In genomic region chr9:70080976-70081375, GRCm38 (mm10) we compare ENCODE assay signal across 12 mouse cellular contexts. TPM values are rescaled to one million over a fixed set of nuclear protein-coding genes. Genes with fewer than 3 reads are reported as not detected.
A peak's percentile ranks its signal among the peaks of the same experiment; 100 is the strongest.
DNase-seq lines count a peak whose midpoint lies in the region; ATAC-seq and TF ChIP-seq lines count a peak whose summit lies in the region.
"Had no signal": no experiment of that assay in that cellular context is flagged by ENCODE, and none has a peak within 500 bp of the region (broad histone marks: within the 10 kb centered on the region; RNA-seq: fewer than 3 reads in every experiment).

No protein-coding gene starts in this region.

- TF ChIP-seq CTCF in cerebellum, adult 2 months (IDR thresholded peaks at IDR 0.05; ENCODE audit: borderline replicate concordance, insufficient read depth, low read depth, low read length): no peak

- no peak overlapping the region for H3K4me3 ChIP-seq in cerebellum, adult 2 months (replicated peaks; ENCODE audit: insufficient read depth, low read depth, low read length)
- H3K4me3 ChIP-seq: heart, embryonic 13.5 days; limb, embryonic 15.5 days had no signal

- H3K4me1 ChIP-seq in cerebellum, adult 2 months (ENCODE audit: control insufficient read depth, insufficient read depth, low read length): no peaks in the 10 kb centered on the region

- no peaks in the 10 kb centered on the region; the same call in 1 of the 2 replicates for H3K27me3 ChIP-seq in cerebellum, adult 2 months (ENCODE audit: control insufficient read depth, insufficient read depth, low read length)
- H3K27me3 ChIP-seq: limb, embryonic 15.5 days had no signal

- WGBS in cerebellum, adult 2 months: 69% methylated on average over 2 of the region's 2 CpGs

- no peak for TF ChIP-seq POLR2A in cerebellum, adult 2 months (IDR thresholded peaks at IDR 0.05; ENCODE audit: borderline replicate concordance, insufficient read depth, low read length)

- 0 out of 2 replicates have a peak, but pooled peaks have one; percentile 45 for ATAC-seq in common myeloid progenitor, adult 5-6 weeks (replicated peaks; ENCODE audit: low read depth, poor library complexity, severe bottlenecking)

- peak; percentile 12 for DNase-seq in kidney, adult 9 months
- DNase-seq in kidney, postnatal 14 days: no peak
- DNase-seq in 3134 (ENCODE audit: extremely low read depth, insufficient read length, low spot score): peak; percentile 44
- peak; percentile 67 for DNase-seq in CD4-positive, CD25-positive, alpha-beta regulatory T cell, adult 2 months (ENCODE audit: low read depth, low spot score)
- no peak for DNase-seq in cerebellum, adult 2 months
- DNase-seq in layer of hippocampus, adult 18-20 months (ENCODE audit: low spot score in 2 of 2): no peak
- DNase-seq in yolk sac, embryonic 10.5 days (ENCODE audit: low spot score): no peak
- DNase-seq: cerebellum, adult 9-10 months had no signal

- no peak overlapping the region for H3K27ac ChIP-seq in cerebellum, adult 2 months (ENCODE audit: insufficient read depth, low read length)
- H3K27ac ChIP-seq: heart, embryonic 13.5 days; limb, embryonic 15.5 days had no signal

RNA-seq across cellular contexts. Expression of gene Gcnt3, which starts 43.1 kb away (rescaled TPM):
- not detected in 2 replicates for total RNA-seq in common myeloid progenitor, adult 5-6 weeks (2017)
- polyA plus RNA-seq in cerebellum, adult 2 months (2012; rRNA removed): not detected in 2 replicates
- total RNA-seq in layer of hippocampus, adult 18-20 months (2021): not detected
- total RNA-seq: monocyte, adult 5-6 weeks had no signal
- polyA plus RNA-seq: heart, embryonic 13.5 days had no signal

Comparison
In these comparisons a context has a peak if more than half of its experiments do, and no peak if none do; other contexts are left out.
1. DNase-seq: peak in kidney, adult 9 months (single experiment), 3134 (single experiment) and CD4-positive, CD25-positive, alpha-beta regulatory T cell, adult 2 months (single experiment); none in kidney, postnatal 14 days (single experiment), cerebellum, adult 2 months (0 of 2), layer of hippocampus, adult 18-20 months (0 of 2) and yolk sac, embryonic 10.5 days (single experiment).